Mouse (Mus musculus) kidney, embryonic 16.5 days (tissue): Measurements from ENCODE around the gene Kansl1. TPM values are rescaled to one million over a fixed set of nuclear protein-coding genes. Genes with fewer than 3 reads are reported as not detected.

ENCODE experiments used
- ATAC-seq: fragments of 200-750 bp; cut with Nextera tagmentation; 2 replicates; pipeline ENCODE4 v1.8.0; 2017; ENCODE audit warnings: moderate TSS enrichment; ENCODE audit not compliant: low FRiP score, low TSS enrichment
- H3K27ac ChIP-seq: fragments of 300-500 bp; sonication (generic); 2 replicates; pipeline ENCODE4 v1.5.1; 2014; ENCODE audit warnings: low read length
- H3K27me3 ChIP-seq: fragments of 300-500 bp; sonication (generic); 2 replicates; pipeline ENCODE4 v1.6.1; 2014; ENCODE audit warnings: low read length, control low read depth, mixed read lengths; ENCODE audit not compliant: insufficient read depth
- H3K36me3 ChIP-seq: fragments of 300-500 bp; sonication (generic); 2 replicates; pipeline ENCODE4 v1.6.1; 2014; ENCODE audit warnings: low read length, control low read depth, mixed read lengths; ENCODE audit not compliant: insufficient read depth
- H3K4me1 ChIP-seq: fragments of 300-500 bp; sonication (generic); 2 replicates; pipeline ENCODE4 v1.6.1; 2014; ENCODE audit warnings: low read length, control low read depth, mixed read lengths; ENCODE audit not compliant: insufficient read depth
- H3K4me2 ChIP-seq: fragments of 300-500 bp; sonication (generic); replicated peaks from 2 replicates; pipeline ENCODE4 v1.6.1; 2014; ENCODE audit warnings: low read depth, low read length
- H3K4me3 ChIP-seq: fragments of 300-500 bp; sonication (generic); 2 replicates; pipeline ENCODE4 v1.5.1; 2014; ENCODE audit warnings: mild to moderate bottlenecking, low read length
- H3K9ac ChIP-seq: fragments of 300-500 bp; sonication (generic); replicated peaks from 2 replicates; pipeline ENCODE4 v1.6.1; 2014; ENCODE audit warnings: low read length
- H3K9me3 ChIP-seq: fragments of 300-500 bp; sonication (generic); 2 replicates; pipeline ENCODE4 v1.6.1; 2016; ENCODE audit warnings: low read length, control low read depth
- WGBS: fragments of 180-500 bp; shearing (Covaris S2); extraction: QIAGEN DNeasy Blood & Tissue Kit; methylation state at CpG from one replicate; pipeline ENCODE4 v1.1.7; 2014; 5-methylcytosine and 5-hydroxymethylcytosine counted together
- polyA plus RNA-seq: library from polyadenylated mRNA; unstranded; fragments of >200 nt; fragmentation: Nextera tagmentation; extraction: Ambion mirVana; gene quantifications from 2 replicates; pipeline ENCODE4 v1.2.1, GENCODE M21; 2015

The Kansl1 gene
- polyA plus RNA-seq, 1 experiment from 2014 or later, result 22.5 TPM

- H3K27ac ChIP-seq, result no peak overlapping the region; the same call in 1 of the 2 replicates
- WGBS, result under 1% methylated on average over 23 of the region's 24 CpGs
Observed at GRCm38 (mm10) chr11:104318940-104319781, 149.5 kb downstream of the Kansl1 start.

GRCm38 (mm10) chr11:104317631-104318030 lies 151.0 kb downstream of the Kansl1 start:
- 83% methylated on average over 3 of the region's 3 CpGs for WGBS
- no peak overlapping the region for H3K4me2 ChIP-seq
- H3K36me3 ChIP-seq, result no peaks in the 10 kb centered on the region
- peaks cover 16% of the 10 kb centered on the region for H3K4me1 ChIP-seq
- no peak overlapping the region for H3K4me3 ChIP-seq
- no peak overlapping the region for H3K27ac ChIP-seq
- ATAC-seq, result no peak
- no peak overlapping the region for H3K9ac ChIP-seq
- H3K9me3 ChIP-seq, result no peaks in the 10 kb centered on the region
- no peaks in the 10 kb centered on the region for H3K27me3 ChIP-seq

More at GRCm38 (mm10) chr11:104318940-104319781, 149.5 kb downstream of the Kansl1 start:
- Histone ChIP-seq H3K4me1 (peaks cover 16% of the 10 kb centered on the region), H3K27me3 (no peaks in the 10 kb centered on the region), H3K36me3 (no peaks in the 10 kb centered on the region), H3K4me3 (peak overlapping the region; percentile 50), H3K4me2 (peak overlapping the region; percentile 80), H3K9ac (peak overlapping the region; percentile 61), H3K9me3 (no peaks in the 10 kb centered on the region)
- peak; percentile 53 for ATAC-seq

- no peaks in the 10 kb centered on the region for H3K36me3 ChIP-seq
- no peaks in the 10 kb centered on the region for H3K9me3 ChIP-seq
- no peak overlapping the region for H3K27ac ChIP-seq
- H3K4me2 ChIP-seq, result peak overlapping the region; percentile 8; the same call in 1 of the 2 replicates
- H3K9ac ChIP-seq, result no peak overlapping the region
- ATAC-seq, result no peak
- 49% methylated on average over 16 of the region's 16 CpGs for WGBS
- no peaks in the 10 kb centered on the region for H3K27me3 ChIP-seq
- peaks cover 16% of the 10 kb centered on the region for H3K4me1 ChIP-seq
- H3K4me3 ChIP-seq, result no peak overlapping the region
Observed at GRCm38 (mm10) chr11:104316685-104317400, 151.8 kb downstream of the Kansl1 start.

GRCm38 (mm10) chr11:104315703-104316102 lies 153.0 kb downstream of the Kansl1 start:
- no peak overlapping the region for H3K27ac ChIP-seq
- no peak overlapping the region for H3K4me3 ChIP-seq
- no peak overlapping the region for H3K9ac ChIP-seq
- H3K4me1 ChIP-seq, result peaks cover 15% of the 10 kb centered on the region
- 9% methylated on average over 6 of the region's 6 CpGs for WGBS
- no peak overlapping the region for H3K4me2 ChIP-seq
- no peak for ATAC-seq
- no peaks in the 10 kb centered on the region for H3K36me3 ChIP-seq
- H3K27me3 ChIP-seq, result no peaks in the 10 kb centered on the region
- H3K9me3 ChIP-seq, result no peaks in the 10 kb centered on the region

GRCm38 (mm10) chr11:104311643-104312042 lies 157.0 kb downstream of the Kansl1 start:
- no peak overlapping the region for H3K27ac ChIP-seq
- H3K9me3 ChIP-seq, result no peaks in the 10 kb centered on the region
- H3K4me1 ChIP-seq, result no peaks in the 10 kb centered on the region
- no peak overlapping the region for H3K4me2 ChIP-seq
- H3K36me3 ChIP-seq, result no peaks in the 10 kb centered on the region
- 72% methylated on average over 7 of the region's 7 CpGs for WGBS
- H3K27me3 ChIP-seq, result peaks cover 6% of the 10 kb centered on the region
- no peak overlapping the region for H3K9ac ChIP-seq
- ATAC-seq, result no peak
- no peak overlapping the region for H3K4me3 ChIP-seq

GRCm38 (mm10) chr11:104310226-104310887 lies 158.3 kb downstream of the Kansl1 start:
- 15% methylated on average over 23 of the region's 23 CpGs for WGBS
- Histone ChIP-seq H3K9ac (no peak overlapping the region), H3K4me1 (no peaks in the 10 kb centered on the region), H3K4me2 (peak overlapping the region; percentile 41), H3K27ac (no peak overlapping the region), H3K27me3 (peaks cover 6% of the 10 kb centered on the region), H3K36me3 (no peaks in the 10 kb centered on the region), H3K9me3 (no peaks in the 10 kb centered on the region), H3K4me3 (0 out of 2 replicates have a peak overlapping the region, but pooled peaks have one; percentile 17)
- ATAC-seq, result no peak

GRCm38 (mm10) chr11:104309377-104310225 lies 159.1 kb downstream of the Kansl1 start:
- Histone ChIP-seq H3K9ac (no peak overlapping the region), H3K27ac (no peak overlapping the region), H3K27me3 (peaks cover 6% of the 10 kb centered on the region), H3K4me2 (peak overlapping the region; percentile 41), H3K4me1 (no peaks in the 10 kb centered on the region), H3K9me3 (no peaks in the 10 kb centered on the region), H3K4me3 (0 out of 2 replicates have a peak overlapping the region, but pooled peaks have one; percentile 17), H3K36me3 (no peaks in the 10 kb centered on the region)
- no peak for ATAC-seq
- WGBS, result 34% methylated on average over 12 of the region's 12 CpGs

GRCm38 (mm10) chr11:104307136-104307535 lies 161.5 kb downstream of the Kansl1 start:
- Histone ChIP-seq H3K9me3 (no peaks in the 10 kb centered on the region), H3K9ac (no peak overlapping the region), H3K27me3 (peaks cover 6% of the 10 kb centered on the region), H3K4me3 (no peak overlapping the region), H3K4me2 (no peak overlapping the region), H3K27ac (no peak overlapping the region), H3K36me3 (no peaks in the 10 kb centered on the region), H3K4me1 (no peaks in the 10 kb centered on the region; the same call in 1 of the 2 replicates)
- no peak for ATAC-seq
- WGBS, result 81% methylated on average over 4 of the region's 4 CpGs

- no peak overlapping the region for H3K9ac ChIP-seq
- H3K27me3 ChIP-seq, result peaks cover 6% of the 10 kb centered on the region
- no peak for ATAC-seq
- no peaks in the 10 kb centered on the region; the same call in 1 of the 2 replicates for H3K4me1 ChIP-seq
- H3K36me3 ChIP-seq, result no peaks in the 10 kb centered on the region
- no peak overlapping the region for H3K4me2 ChIP-seq
- WGBS, result 92% methylated on average over 13 of the region's 13 CpGs
- no peaks in the 10 kb centered on the region for H3K9me3 ChIP-seq
- H3K27ac ChIP-seq, result no peak overlapping the region
- H3K4me3 ChIP-seq, result no peak overlapping the region
Observed at GRCm38 (mm10) chr11:104306483-104306882, 162.2 kb downstream of the Kansl1 start.
